Mouse (Mus musculus) T-helper 17 cell (primary cell): ENCODE data around the gene Plxna4.

Experiments
- in situ Hi-C, 2 experiments: fragments of 300-600 bp; cut with MboI, MseI; formaldehyde crosslinking; loops; 1 replicate in 1 of 2; 2 replicates in 1 of 2; pipeline ENCODE4 v1.15.1; 2025; ENCODE audit warnings: high pct_unique_total_duplicates in 2 of 2

The Plxna4 gene

DNA sequence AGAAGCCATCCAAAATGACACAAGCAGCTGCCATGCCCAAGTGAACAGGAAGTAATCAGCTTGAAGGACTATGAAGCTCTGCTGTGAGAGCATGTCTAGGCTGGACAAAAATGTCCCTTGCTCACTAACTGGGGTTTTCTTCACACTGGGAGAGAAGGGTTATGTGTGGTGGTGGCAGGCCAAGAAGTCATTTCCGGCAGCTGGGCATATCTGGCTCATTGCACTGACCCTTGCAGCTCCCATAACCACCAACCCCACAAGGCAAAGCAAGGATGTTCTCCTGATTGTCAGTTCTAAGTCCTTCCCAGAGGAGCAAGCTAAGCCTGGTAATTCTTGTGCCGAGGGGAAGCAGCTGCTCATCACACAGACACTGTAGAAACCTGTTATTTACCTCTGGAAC, 239.0 kb downstream of the Plxna4 start:
- in situ Hi-C loops, result loop anchor here in 1 of 2 experiments (25.0 kb wide), 1 partner anchor 1588 kb away; no protein-coding TSS in a partner anchor

- in situ Hi-C loops, result loop anchor here in 1 of 2 experiments (25.0 kb wide), 1 partner anchor 1589 kb away; no protein-coding TSS in a partner anchor
These were observed 239.9 kb downstream of the Plxna4 start for GRCm38 (mm10) chr6:32348126-32348525.

GRCm38 (mm10) chr6:32346015-32346414, 242.0 kb downstream of the Plxna4 start:
- in situ Hi-C loops, result loop anchor here in 1 of 2 experiments (25.0 kb wide), 1 partner anchor 1591 kb away; no protein-coding TSS in a partner anchor

DNA sequence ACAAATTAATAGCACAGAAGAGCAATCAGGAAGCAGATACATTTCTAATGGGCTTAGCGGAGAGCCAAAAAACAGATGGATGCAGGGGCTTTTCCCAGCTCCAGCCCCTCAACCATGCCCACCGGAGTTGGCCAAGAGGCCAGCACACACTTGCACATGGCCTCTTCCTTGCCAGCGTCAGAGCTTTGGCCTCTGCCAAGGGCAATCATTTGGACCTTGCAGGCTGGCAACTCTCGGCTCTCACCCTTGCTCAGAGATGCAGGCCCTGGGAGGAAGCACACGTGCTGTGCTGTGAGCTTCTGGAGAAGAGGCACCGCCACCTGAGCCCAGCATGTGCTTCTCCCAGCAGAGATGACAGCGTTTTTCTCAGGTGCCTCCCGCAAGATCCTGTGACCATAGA, 245.3 kb downstream of the Plxna4 start:
- in situ Hi-C loops, result loop anchor here in 1 of 2 experiments (25.0 kb wide), 1 partner anchor 1595 kb away; no protein-coding TSS in a partner anchor

- in situ Hi-C loops, result loop anchor here in 1 of 2 experiments (25.0 kb wide), 1 partner anchor 1595 kb away; no protein-coding TSS in a partner anchor
These were observed 245.7 kb downstream of the Plxna4 start for GRCm38 (mm10) chr6:32342272-32342671.

DNA sequence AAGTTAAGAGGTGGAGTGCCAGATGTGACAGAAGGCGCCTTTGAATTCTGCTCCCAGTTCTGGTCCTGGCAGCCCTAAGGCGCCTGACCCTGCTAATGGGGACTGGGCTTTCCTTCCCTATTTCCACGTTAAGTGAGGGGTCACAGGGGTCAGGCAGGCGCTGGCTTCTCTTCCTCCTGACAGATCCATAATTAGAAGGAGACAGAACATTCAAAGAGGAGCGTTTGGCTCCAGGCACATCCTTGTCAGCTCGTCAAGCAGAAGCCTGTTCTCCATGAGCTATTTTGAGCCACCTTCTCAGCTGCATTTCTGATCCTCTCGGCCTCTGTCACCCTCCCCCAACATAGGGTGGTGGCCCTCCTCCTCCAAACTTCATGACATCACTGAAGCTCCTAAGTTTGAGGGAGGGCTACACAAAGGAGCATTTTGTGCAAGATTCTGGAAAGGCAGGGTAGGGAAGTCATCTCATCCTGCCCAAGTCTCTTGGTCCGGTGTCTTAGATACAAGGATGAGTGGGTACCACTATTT, 249.5 kb downstream of the Plxna4 start:
- in situ Hi-C loops, result loop anchor here in 1 of 2 experiments (25.0 kb wide), 1 partner anchor 1599 kb away; no protein-coding TSS in a partner anchor

DNA sequence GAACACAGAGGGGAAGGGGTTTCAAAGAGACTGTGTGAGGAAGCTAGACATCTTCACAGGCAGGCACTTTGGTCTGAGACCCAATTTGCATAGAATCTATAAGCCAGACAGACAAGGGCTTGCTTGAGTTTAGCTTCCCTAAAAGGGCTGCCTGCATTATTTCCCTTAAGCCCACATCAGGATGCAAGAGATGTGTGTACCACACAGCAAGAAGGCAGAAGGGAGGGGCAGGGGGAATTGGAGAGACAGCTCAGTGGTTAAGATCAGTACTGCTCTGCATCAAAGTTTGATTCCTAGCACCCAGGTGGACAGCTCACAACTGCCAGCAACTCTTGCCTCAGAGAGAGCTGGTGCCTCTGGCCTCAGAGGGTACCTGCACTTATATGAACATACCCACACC, 256.7 kb downstream of the Plxna4 start:
- in situ Hi-C loops, result loop anchor here in 1 of 2 experiments (25.0 kb wide), 1 partner anchor 1606 kb away; no protein-coding TSS in a partner anchor

DNA sequence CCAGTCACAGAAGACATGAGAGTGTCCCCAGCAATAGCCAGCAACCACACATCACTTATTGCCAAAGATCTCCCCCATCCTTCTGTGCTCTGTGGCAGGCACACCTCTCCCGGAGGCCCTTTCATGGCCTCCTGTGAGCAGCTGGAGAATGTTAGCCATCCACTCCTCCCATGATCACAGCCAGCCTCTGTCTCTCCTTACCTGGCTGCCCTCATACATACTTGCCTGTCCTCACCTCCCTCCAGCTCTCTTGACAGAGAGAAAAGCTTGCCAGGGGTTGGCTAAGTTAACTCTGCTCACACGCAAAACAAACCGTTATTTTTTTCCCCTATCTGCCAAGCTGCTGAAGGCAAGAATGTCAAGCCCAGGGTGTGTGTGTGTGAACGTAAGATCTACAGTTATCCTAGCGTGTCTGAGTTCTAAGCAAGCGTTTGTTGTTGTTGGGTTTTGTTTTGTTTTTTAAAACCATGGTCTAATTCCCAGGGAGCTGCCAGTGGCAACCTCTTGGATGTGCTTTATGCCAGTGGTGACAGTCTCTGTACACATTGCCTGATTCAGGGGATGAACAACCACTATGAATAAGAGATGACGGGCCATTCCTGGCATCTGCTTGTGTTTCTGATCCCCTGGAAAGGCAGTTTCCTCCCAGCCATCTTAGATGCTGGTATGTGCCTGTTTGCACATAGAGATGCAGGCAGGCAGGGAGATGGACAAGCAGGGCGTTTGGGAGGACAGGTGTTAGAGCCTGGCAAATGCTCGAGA, 257.8 kb downstream of the Plxna4 start:
- in situ Hi-C loops, result loop anchor here in 1 of 2 experiments (25.0 kb wide), 1 partner anchor 1607 kb away; no protein-coding TSS in a partner anchor

DNA sequence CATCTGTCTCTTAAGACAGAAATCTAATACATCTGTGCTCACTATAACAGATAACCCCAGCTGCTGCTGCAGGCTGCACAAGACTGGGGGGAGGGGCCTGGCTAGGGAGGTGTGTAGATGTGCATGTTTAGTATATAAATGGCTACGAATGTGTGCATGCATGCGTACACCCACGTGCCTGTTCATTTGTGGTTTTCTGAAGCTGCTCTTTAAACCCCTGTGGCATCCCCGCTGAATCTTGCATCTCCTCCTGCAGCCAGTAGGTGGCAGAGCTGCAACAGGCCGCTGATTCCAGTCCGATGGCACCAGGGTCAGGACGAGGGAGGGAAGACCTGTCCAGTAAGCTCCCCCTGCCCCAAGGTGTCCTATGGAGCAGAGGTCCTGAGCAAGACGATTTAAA, 260.0 kb downstream of the Plxna4 start:
- in situ Hi-C loops, result loop anchor here (5.0 to 25.0 kb wide), 3 partner anchors 264 to 1743 kb away; no protein-coding TSS in a partner anchor

- in situ Hi-C loops, result loop anchor here (5.0 to 25.0 kb wide), 3 partner anchors 265 to 1742 kb away; no protein-coding TSS in a partner anchor
These were observed 260.8 kb downstream of the Plxna4 start for GRCm38 (mm10) chr6:32327173-32327572.

DNA sequence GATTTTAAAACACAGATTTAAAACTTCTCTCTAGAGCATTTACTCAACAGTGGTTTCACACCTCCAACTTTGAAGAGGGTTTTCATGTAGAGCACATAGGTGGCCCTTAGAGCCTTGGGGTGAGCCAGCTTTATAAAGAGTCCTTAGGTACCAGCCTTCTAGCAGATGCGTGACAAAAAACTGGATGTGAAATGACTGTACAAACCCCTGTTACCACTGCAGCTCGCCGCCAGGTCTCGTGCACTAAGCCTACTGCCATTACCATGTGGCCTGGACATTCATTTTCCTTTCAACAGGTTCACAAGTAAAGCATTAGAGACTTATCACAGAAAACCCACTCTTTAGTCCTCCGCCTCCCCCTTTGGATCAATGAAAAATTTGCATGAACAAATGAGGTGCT, 261.6 kb downstream of the Plxna4 start:
- in situ Hi-C loops, result loop anchor here (5.0 to 25.0 kb wide), 3 partner anchors 266 to 1742 kb away; no protein-coding TSS in a partner anchor

DNA sequence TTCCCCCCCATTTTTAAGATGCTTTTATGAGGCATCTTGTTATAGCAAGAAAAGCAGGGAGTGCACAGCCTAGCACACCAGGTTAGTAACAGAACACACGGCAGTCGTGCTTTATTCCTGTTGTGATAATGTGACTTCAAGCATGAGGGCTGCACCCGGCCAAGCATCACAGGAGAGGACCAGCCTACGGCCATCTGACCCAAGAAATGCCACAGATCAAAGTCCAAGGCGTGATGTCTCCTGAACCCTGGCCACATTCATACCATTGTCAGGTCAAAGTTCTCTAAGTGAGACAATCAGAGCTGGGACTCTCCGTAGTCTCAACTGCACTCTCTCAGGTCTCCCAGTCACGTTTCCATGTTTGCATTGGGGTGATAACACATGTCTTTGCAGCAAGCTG, 262.1 kb downstream of the Plxna4 start:
- in situ Hi-C loops, result loop anchor here (5.0 to 25.0 kb wide), 3 partner anchors 266 to 1741 kb away; no protein-coding TSS in a partner anchor

DNA sequence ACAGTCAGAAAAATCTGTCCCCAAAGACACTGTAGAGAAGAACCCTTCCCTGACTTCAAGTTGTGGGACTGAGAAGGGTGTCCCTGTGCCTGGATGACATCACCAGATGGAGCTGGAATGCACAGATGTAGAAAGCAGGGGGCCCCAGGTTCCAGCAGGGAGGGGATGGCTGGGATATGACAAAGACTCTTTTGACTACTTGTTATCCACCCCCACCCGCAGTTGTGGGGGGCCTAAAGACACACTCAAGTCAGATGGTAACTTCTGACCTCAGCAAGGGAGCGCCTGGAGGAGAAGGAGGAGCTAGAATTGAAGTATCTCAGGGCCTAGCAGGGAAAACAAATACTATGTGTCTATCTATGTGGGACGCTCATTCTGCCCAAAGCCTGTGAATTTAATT, 266.8 kb downstream of the Plxna4 start:
- in situ Hi-C loops, result loop anchor here in 1 of 2 experiments (10.0 to 25.0 kb wide), 2 partner anchors 791 to 1736 kb away; no protein-coding TSS in a partner anchor

DNA sequence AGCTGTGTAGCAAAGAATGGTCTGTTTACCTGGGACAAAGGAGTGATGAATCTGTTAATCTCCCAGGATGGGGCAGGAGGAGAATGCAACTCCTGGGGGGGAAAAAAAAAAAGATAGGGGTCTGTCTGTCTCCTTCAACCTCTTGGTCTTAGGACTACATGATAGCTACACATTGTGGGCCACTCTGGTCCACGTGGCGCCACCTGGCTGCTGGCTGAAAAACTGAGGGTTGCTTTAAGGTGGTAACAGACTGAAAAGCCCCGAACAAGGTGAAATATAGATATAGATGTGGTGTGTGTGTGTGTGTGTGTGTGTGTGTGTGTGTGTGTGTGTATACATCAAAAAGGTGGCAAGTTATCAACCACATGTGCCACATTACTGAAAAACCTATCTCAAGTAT, 267.7 kb downstream of the Plxna4 start:
- in situ Hi-C loops, result loop anchor here in 1 of 2 experiments (10.0 to 25.0 kb wide), 2 partner anchors 792 to 1735 kb away; no protein-coding TSS in a partner anchor

DNA sequence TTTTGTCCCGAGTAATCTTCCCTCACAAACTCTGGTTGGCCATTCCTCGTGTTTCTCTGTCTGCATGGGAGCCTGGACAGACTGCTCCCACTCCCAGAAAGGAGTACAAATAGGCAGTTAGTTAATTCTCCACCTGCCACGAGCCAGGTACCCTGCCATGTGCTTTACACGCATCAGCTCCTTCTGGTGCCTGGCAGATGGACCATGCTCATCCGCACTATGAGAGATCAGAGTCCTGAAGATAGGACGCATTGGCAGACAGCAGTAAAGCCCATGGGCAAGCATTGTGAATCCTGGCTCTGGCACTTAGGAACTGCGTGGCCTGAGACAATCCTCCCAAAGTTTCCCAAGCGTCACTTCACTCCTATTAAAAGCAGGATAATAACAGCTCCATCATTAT, 270.5 kb downstream of the Plxna4 start:
- in situ Hi-C loops, result loop anchor here (5.0 to 25.0 kb wide), 2 partner anchors 645 to 795 kb away; no protein-coding TSS in a partner anchor

DNA sequence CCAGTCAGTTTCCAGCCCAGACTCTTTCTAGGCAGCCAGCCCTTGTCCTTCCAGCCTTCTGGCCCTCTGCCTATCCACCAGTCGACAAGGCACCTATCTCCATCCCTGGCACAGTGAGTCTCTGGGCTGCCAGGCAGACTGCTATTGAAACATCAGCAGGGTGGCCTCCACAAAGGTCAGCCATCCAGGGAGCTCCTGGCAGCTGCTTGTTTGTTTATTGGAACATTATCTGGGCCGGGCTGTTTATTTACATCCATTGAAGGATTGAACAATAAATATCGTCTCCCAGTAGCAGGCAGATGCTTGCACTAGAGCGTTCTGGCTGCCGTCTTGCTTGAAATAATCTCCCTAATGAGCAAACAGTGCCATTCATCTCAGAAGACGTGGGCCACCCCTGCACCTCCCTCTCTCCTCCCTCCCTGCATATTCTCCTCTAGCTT, 273.0 kb downstream of the Plxna4 start:
- in situ Hi-C loops, result loop anchor here (5.0 to 25.0 kb wide), 2 partner anchors 643 to 797 kb away; no protein-coding TSS in a partner anchor

- in situ Hi-C loops, result loop anchor here in 1 of 2 experiments (25.0 kb wide), 1 partner anchor 803 kb away; no protein-coding TSS in a partner anchor
These were observed 278.8 kb downstream of the Plxna4 start for GRCm38 (mm10) chr6:32309147-32309546.

DNA sequence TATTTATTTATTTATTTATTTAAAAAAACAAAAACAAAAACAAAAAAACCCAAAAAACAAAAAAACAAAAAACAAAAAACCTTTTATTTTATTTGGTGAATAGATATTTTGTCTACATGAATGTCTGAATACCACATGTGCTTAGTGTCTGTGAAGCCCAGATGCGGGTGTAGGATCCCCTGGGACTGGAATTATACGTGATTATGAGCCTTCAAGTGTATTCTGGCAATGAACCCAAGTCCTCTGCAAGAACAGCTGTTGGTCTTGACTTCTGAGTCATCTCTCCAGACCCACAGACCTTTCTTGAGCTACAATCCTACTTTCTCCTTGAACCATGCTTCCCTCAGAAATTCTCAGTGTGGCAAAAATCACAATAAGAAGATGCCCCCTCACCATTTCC, 287.4 kb downstream of the Plxna4 start:
- in situ Hi-C loops, result loop anchor here in 1 of 2 experiments (25.0 kb wide), 1 partner anchor 812 kb away; no protein-coding TSS in a partner anchor

GRCm38 (mm10) chr6:32281457-32281856, 306.5 kb downstream of the Plxna4 start:
- in situ Hi-C loops, result loop anchor here in 1 of 2 experiments (5.0 kb wide), 1 partner anchor 94 kb away; no protein-coding TSS in a partner anchor

- in situ Hi-C loops, result loop anchor here in 1 of 2 experiments (5.0 kb wide), 1 partner anchor 93 kb away; no protein-coding TSS in a partner anchor
These were observed 307.3 kb downstream of the Plxna4 start for GRCm38 (mm10) chr6:32280728-32281127.

GRCm38 (mm10) chr6:32271463-32271862, 316.5 kb downstream of the Plxna4 start:
- in situ Hi-C loops, result no loop called here
